Mouse (Mus musculus) thymus, adult 2 months (tissue): ENCODE measurements around the gene Cmtm2a. TPM values are rescaled to one million over a fixed set of nuclear protein-coding genes. Genes with fewer than 3 reads are reported as not detected.
"Not testable (repeated sequence)": the region's sequence is repeated elsewhere in the genome, so short reads cannot be mapped to it uniquely, and the experiment has no call there.

Source experiments
- DNase-seq: peaks from one replicate; pipeline ENCODE4 v3.0.0; 2021
- H3K27ac ChIP-seq: fragments of 200-500 bp; 2 replicates; pipeline ENCODE4 v1.5.1; 2012; ENCODE audit warnings: low read length, control low read depth; ENCODE audit not compliant: control insufficient read depth, insufficient read depth
- H3K27me3 ChIP-seq: fragments of 200-500 bp; 2 replicates; pipeline ENCODE4 v1.6.1; 2012; ENCODE audit warnings: mild to moderate bottlenecking, low read length, moderate library complexity, mixed read lengths; ENCODE audit not compliant: control insufficient read depth, insufficient read depth
- H3K36me3 ChIP-seq: fragments of 200-500 bp; 2 replicates; pipeline ENCODE4 v1.6.1; 2012; ENCODE audit warnings: mild to moderate bottlenecking, low read length, moderate library complexity; ENCODE audit not compliant: control insufficient read depth, insufficient read depth
- H3K4me1 ChIP-seq: fragments of 200-500 bp; replicated peaks from 2 replicates; pipeline ENCODE4 v1.6.1; 2012; ENCODE audit warnings: low read length; ENCODE audit not compliant: control insufficient read depth, insufficient read depth
- H3K4me3 ChIP-seq: fragments of 200-500 bp; 2 replicates; pipeline ENCODE4 v1.5.1; 2012; ENCODE audit warnings: mild to moderate bottlenecking, low read length, control low read depth, moderate library complexity; ENCODE audit not compliant: control insufficient read depth, insufficient read depth
- CTCF ChIP-seq: fragments of 200-500 bp; IDR thresholded peaks from 2 replicates; pipeline ENCODE4 v1.5.1; 2012; ENCODE audit warnings: mild to moderate bottlenecking, control low read depth, low read length, moderate library complexity, borderline replicate concordance; ENCODE audit not compliant: control insufficient read depth, poor library complexity, insufficient read depth; ENCODE audit errors: extremely low read depth
- POLR2A ChIP-seq: fragments of 200-500 bp; IDR thresholded peaks from 2 replicates; pipeline ENCODE4 v1.6.1; 2012; ENCODE audit warnings: mild to moderate bottlenecking, low read length, control low read depth, moderate library complexity; ENCODE audit not compliant: control insufficient read depth, poor library complexity, insufficient read depth; ENCODE audit errors: extremely low read depth
- WGBS: fragments of 180-500 bp; shearing (Covaris S2); methylation state at CpG from one replicate; pipeline ENCODE4 v1.1.7; 2018; 5-methylcytosine and 5-hydroxymethylcytosine counted together
- polyA plus RNA-seq: library from polyadenylated mRNA; depleted of rRNA; stranded (reverse); fragments of >200 nt; gene quantifications from 2 replicates; pipeline ENCODE4 v1.2.3, GENCODE M21; 2012

Gene Cmtm2a
- polyA plus RNA-seq, 1 experiment = 0.12 TPM

- H3K27me3 ChIP-seq = no peaks in the 10 kb centered on the region
- TF ChIP-seq POLR2A (no peak), CTCF (no peak)
- no peaks in the 10 kb centered on the region for H3K4me1 ChIP-seq
- DNase-seq = no peak
- 67% methylated on average over 4 of the region's 4 CpGs for WGBS
- no peak overlapping the region for H3K4me3 ChIP-seq
- H3K27ac ChIP-seq = no peak overlapping the region
- no peaks in the 10 kb centered on the region for H3K36me3 ChIP-seq
Observed at GRCm38 (mm10) chr8:104313311-104313710, 20.3 kb upstream of the Cmtm2a start.

GRCm38 (mm10) chr8:104312023-104312422 is 19.0 kb upstream of the Cmtm2a start:
- not testable (repeated sequence) for H3K4me3 ChIP-seq, H3K36me3 ChIP-seq, H3K4me1 ChIP-seq, H3K27me3 ChIP-seq, H3K27ac ChIP-seq, DNase-seq
- WGBS = 74% methylated on average over 3 of the region's 3 CpGs

GRCm38 (mm10) chr8:104309441-104310155 is 16.6 kb upstream of the Cmtm2a start, which contains the start of the genes Gm45711 and Cmtm1:
TSS of gene Gm45711 (minus strand) at chr8:104310081.
TSS of gene Cmtm1 (minus strand) at chr8:104310145.
- not testable (repeated sequence) for DNase-seq, H3K27me3 ChIP-seq, H3K27ac ChIP-seq, H3K36me3 ChIP-seq, H3K4me1 ChIP-seq, H3K4me3 ChIP-seq
- 91% methylated on average over 36 of the region's 36 CpGs for WGBS

GRCm38 (mm10) chr8:104308341-104308740 is 15.4 kb upstream of the Cmtm2a start:
- H3K4me1 ChIP-seq, DNase-seq, H3K27me3 ChIP-seq, H3K36me3 ChIP-seq, H3K27ac ChIP-seq, H3K4me3 ChIP-seq: not testable (repeated sequence)
- 57% methylated on average over 6 of the region's 6 CpGs for WGBS

- TF ChIP-seq POLR2A (no peak), CTCF (no peak)
- no peak for DNase-seq
- H3K4me1 ChIP-seq = no peaks in the 10 kb centered on the region
- no peak overlapping the region for H3K4me3 ChIP-seq
- no peaks in the 10 kb centered on the region for H3K27me3 ChIP-seq
- 91% methylated on average over 11 of the region's 11 CpGs for whole genome bisulfite sequencing
- no peak overlapping the region for H3K27ac ChIP-seq
- H3K36me3 ChIP-seq = no peaks in the 10 kb centered on the region
Observed at GRCm38 (mm10) chr8:104304962-104305361, 12.0 kb upstream of the Cmtm2a start.

- not testable (repeated sequence) for H3K27me3 ChIP-seq, DNase-seq, H3K27ac ChIP-seq, H3K4me1 ChIP-seq, H3K4me3 ChIP-seq, H3K36me3 ChIP-seq
- WGBS = 97% methylated on average over 4 of the region's 4 CpGs
Observed at GRCm38 (mm10) chr8:104302536-104302935, 9.6 kb upstream of the Cmtm2a start.

- H3K27me3 ChIP-seq, H3K4me1 ChIP-seq, DNase-seq, H3K4me3 ChIP-seq, H3K36me3 ChIP-seq, H3K27ac ChIP-seq: not testable (repeated sequence)
- 49% methylated on average over 3 of the region's 3 CpGs for WGBS
Observed at GRCm38 (mm10) chr8:104301577-104301976, 8.6 kb upstream of the Cmtm2a start.
